In the genomic region with DNA sequence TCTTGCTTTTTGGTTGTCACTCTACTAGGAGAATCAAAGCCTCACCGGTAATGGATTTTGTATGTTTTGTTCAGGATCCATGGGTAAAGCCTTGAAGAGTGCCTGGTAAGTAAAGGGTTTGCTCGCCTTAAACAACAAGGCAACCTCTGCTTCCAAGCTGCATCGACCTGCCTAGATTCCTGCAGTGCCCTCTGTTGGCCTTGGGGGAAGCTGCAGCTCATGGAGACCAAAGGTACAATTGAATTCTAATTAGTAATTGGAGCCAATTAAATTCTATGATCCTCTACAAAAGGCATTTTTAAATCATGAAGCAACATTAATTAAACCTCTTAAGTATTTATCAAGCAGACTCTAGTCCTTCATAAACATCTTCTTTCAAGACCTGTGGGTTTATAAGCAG, we compare ENCODE assay signal across 11 mouse cellular contexts.
DNase-seq lines count a peak whose midpoint lies in the region; ATAC-seq and TF ChIP-seq lines count a peak whose summit lies in the region.
"Had no signal": no experiment of that assay in that cellular context is flagged by ENCODE, and none has a peak within 500 bp of the region (broad histone marks: within the 10 kb centered on the region; RNA-seq: fewer than 3 reads in every experiment).

No protein-coding gene starts in this region.

- no peak for DNase-seq in cerebellum, adult 2 months
- no peak for DNase-seq in cerebellum, adult 9-10 months
- DNase-seq in liver, result peak; percentile 12
- peak; percentile 21 for DNase-seq in induced T-regulatory cell, adult 2 months (ENCODE audit: low read depth)
- peak; percentile 61 for DNase-seq in thymus, postnatal 14 days
- DNase-seq in MN1 (ENCODE audit: low spot score), result no peak
- no peak for DNase-seq in gastrocnemius, postnatal 25 days
- DNase-seq: gastrocnemius, postnatal 10 days had no signal

- H3K36me3 ChIP-seq in liver, embryonic 12.5 days, result no peaks in the 10 kb centered on the region
- H3K36me3 ChIP-seq: stomach, embryonic 15.5 days had no signal

- no peak overlapping the region for H3K27ac ChIP-seq in cerebellum, adult 2 months (ENCODE audit: insufficient read depth, low read length)
- no peak overlapping the region for H3K27ac ChIP-seq in liver, embryonic 12.5 days
- H3K27ac ChIP-seq: macrophage; stomach, embryonic 15.5 days had no signal

- TF ChIP-seq POLR2A in cerebellum, adult 2 months (IDR thresholded peaks at IDR 0.05; ENCODE audit: borderline replicate concordance, insufficient read depth, low read length), result no peak

- no peak for ATAC-seq in liver, embryonic 12.5 days

- WGBS in cerebellum, adult 2 months, result 65% methylated on average over 3 of the region's 3 CpGs
- WGBS in liver, embryonic 12.5 days (ENCODE audit: insufficient replicate concordance), result 60% methylated on average over 3 of the region's 3 CpGs

- H3K4me3 ChIP-seq in cerebellum, adult 2 months (replicated peaks; ENCODE audit: insufficient read depth, low read depth, low read length), result no peak overlapping the region
- H3K4me3 ChIP-seq in liver, embryonic 12.5 days, result no peak overlapping the region
- H3K4me3 ChIP-seq: stomach, embryonic 15.5 days had no signal

- no peaks in the 10 kb centered on the region for H3K9me3 ChIP-seq in liver, embryonic 12.5 days (replicated peaks)
- H3K9me3 ChIP-seq: stomach, embryonic 15.5 days had no signal

- TF ChIP-seq CTCF in cerebellum, adult 2 months (IDR thresholded peaks at IDR 0.05; ENCODE audit: borderline replicate concordance, insufficient read depth, low read depth, low read length), result peak; percentile 34; the same call in 1 of the 2 replicates

- no peaks in the 10 kb centered on the region for H3K4me1 ChIP-seq in cerebellum, adult 2 months (ENCODE audit: control insufficient read depth, insufficient read depth, low read length)
- H3K4me1 ChIP-seq in liver, embryonic 12.5 days, result no peaks in the 10 kb centered on the region
- H3K4me1 ChIP-seq: stomach, embryonic 15.5 days had no signal

- H3K9ac ChIP-seq in liver, embryonic 12.5 days, result no peak overlapping the region
- H3K9ac ChIP-seq: stomach, embryonic 15.5 days had no signal

- no peaks in the 10 kb centered on the region for H3K27me3 ChIP-seq in cerebellum, adult 2 months (ENCODE audit: control insufficient read depth, insufficient read depth, low read length)
- H3K27me3 ChIP-seq in liver, embryonic 12.5 days (replicated peaks), result no peaks in the 10 kb centered on the region
- H3K27me3 ChIP-seq: stomach, embryonic 15.5 days had no signal

- no peak overlapping the region for H3K4me2 ChIP-seq in liver, embryonic 12.5 days
- H3K4me2 ChIP-seq: stomach, embryonic 15.5 days had no signal

Comparison
In these comparisons a context has a peak if more than half of its experiments do, and no peak if none do; other contexts are left out.
1. DNase-seq: peak in liver (single experiment), induced T-regulatory cell, adult 2 months (single experiment) and thymus, postnatal 14 days (single experiment); none in cerebellum, adult 2 months (0 of 2), cerebellum, adult 9-10 months (single experiment), MN1 (single experiment) and gastrocnemius, postnatal 25 days (single experiment).